Mouse (Mus musculus) embryonic facial prominence, embryonic 11.5 days (tissue): ENCODE measurements at regions not wholly inside any gene's neighbourhood (a gene's known extent, or its start where the extent isn't known, plus 50 kb on each side); places are given as distances from the start of the nearest gene placed in this dataset. TPM values are rescaled to one million over a fixed set of nuclear protein-coding genes. Genes with fewer than 3 reads are reported as not detected.

Source experiments
- ATAC-seq: fragments of 200-750 bp; cut with Nextera tagmentation; replicated peaks from 2 replicates; pipeline ENCODE4 v1.8.0; 2017; ENCODE audit warnings: low read depth; ENCODE audit not compliant: insufficient number of reproducible peaks, low FRiP score, low TSS enrichment
- DNase-seq: peaks from one replicate; pipeline ENCODE4 v3.0.0-alpha.2; 2015; ENCODE audit warnings: low spot score
- H3K27ac ChIP-seq: fragments of 300-500 bp; sonication (generic); replicated peaks from 2 replicates; pipeline ENCODE4 v1.5.1; 2014; ENCODE audit warnings: mild to moderate bottlenecking, low read depth, low read length, control low read depth
- H3K27me3 ChIP-seq: fragments of 300-500 bp; sonication (generic); 2 replicates; pipeline ENCODE4 v1.6.1; 2014; ENCODE audit warnings: mild to moderate bottlenecking, low read length, moderate library complexity, mixed read lengths; ENCODE audit not compliant: control insufficient read depth, insufficient read depth
- H3K36me3 ChIP-seq: fragments of 300-500 bp; sonication (generic); replicated peaks from 2 replicates; pipeline ENCODE4 v1.6.1; 2014; ENCODE audit warnings: low read depth, mild to moderate bottlenecking, low read length, moderate library complexity, mixed read lengths; ENCODE audit not compliant: control insufficient read depth, insufficient read depth
- H3K4me1 ChIP-seq: fragments of 300-500 bp; sonication (generic); 2 replicates; pipeline ENCODE4 v1.6.1; 2014; ENCODE audit warnings: low read length, mixed read lengths; ENCODE audit not compliant: control insufficient read depth, insufficient read depth
- H3K4me2 ChIP-seq: fragments of 300-500 bp; sonication (generic); 2 replicates; pipeline ENCODE4 v1.6.1; 2014; ENCODE audit warnings: low read depth, mild to moderate bottlenecking, control low read depth, low read length, moderate library complexity
- H3K4me3 ChIP-seq: fragments of 300-500 bp; sonication (generic); 2 replicates; pipeline ENCODE4 v1.5.1; 2014; ENCODE audit warnings: low read depth, low read length, control low read depth
- H3K9ac ChIP-seq: fragments of 300-500 bp; sonication (generic); replicated peaks from 2 replicates; pipeline ENCODE4 v1.6.1; 2014; ENCODE audit warnings: mild to moderate bottlenecking, control low read depth, low read length
- H3K9me3 ChIP-seq: fragments of 300-500 bp; sonication (generic); replicated peaks from 2 replicates; pipeline ENCODE4 v1.6.1; 2016; ENCODE audit warnings: mild to moderate bottlenecking, low read length, inconsistent platforms, mixed read lengths; ENCODE audit not compliant: control insufficient read depth
- WGBS: fragments of 180-500 bp; shearing (Covaris S2); extraction: QIAGEN DNeasy Blood & Tissue Kit; methylation state at CpG from one replicate; pipeline ENCODE4 v1.1.7; 2014; 5-methylcytosine and 5-hydroxymethylcytosine counted together
- microRNA-seq: library from miRNA; unstranded; fragments of <30 nt; microRNA quantifications from one replicate; pipeline ENCODE4, GENCODE M21; 2016; ENCODE audit warnings: borderline number of aligned reads

GRCm38 (mm10) chr12:94862720-94863119 is 829.3 kb upstream of the Flrt2 start:
- ATAC-seq: no peak
- no peak overlapping the region for H3K9ac ChIP-seq
- no peaks in the 10 kb centered on the region for H3K36me3 ChIP-seq

DNA sequence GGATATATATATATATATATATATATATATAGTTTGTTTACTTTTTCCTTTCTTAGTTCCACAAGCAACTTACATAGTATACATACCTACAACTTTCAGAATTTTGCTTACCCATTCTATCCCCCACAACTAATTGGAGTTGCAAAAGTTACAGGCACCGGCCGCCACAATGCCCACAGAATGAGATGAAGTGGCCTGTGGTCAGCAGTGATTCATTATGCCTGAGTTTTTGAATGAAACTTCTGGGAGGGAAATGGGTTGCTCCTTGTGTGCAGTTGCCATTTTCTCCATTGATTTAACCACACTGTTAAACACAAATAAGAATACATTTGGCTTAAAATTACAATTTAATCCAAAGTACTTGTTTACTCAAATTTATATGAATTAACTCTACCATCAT is 781.2 kb upstream of the Flrt2 start:
- Histone ChIP-seq H3K27me3 (no peaks in the 10 kb centered on the region), H3K9ac (no peak overlapping the region), H3K4me2 (no peak overlapping the region), H3K27ac (no peak overlapping the region), H3K4me1 (no peaks in the 10 kb centered on the region), H3K9me3 (no peaks in the 10 kb centered on the region), H3K4me3 (no peak overlapping the region), H3K36me3 (no peaks in the 10 kb centered on the region)
- no peak for DNase-seq
- 82% methylated on average over 2 of the region's 2 CpGs for WGBS
- ATAC-seq: no peak

More at GRCm38 (mm10) chr12:94862720-94863119, 829.3 kb upstream of the Flrt2 start:
- Histone ChIP-seq H3K4me1 (no peaks in the 10 kb centered on the region), H3K27me3 (no peaks in the 10 kb centered on the region), H3K9me3 (no peaks in the 10 kb centered on the region), H3K27ac (no peak overlapping the region), H3K4me2 (no peak overlapping the region), H3K4me3 (no peak overlapping the region)
- DNase-seq: no peak

DNA sequence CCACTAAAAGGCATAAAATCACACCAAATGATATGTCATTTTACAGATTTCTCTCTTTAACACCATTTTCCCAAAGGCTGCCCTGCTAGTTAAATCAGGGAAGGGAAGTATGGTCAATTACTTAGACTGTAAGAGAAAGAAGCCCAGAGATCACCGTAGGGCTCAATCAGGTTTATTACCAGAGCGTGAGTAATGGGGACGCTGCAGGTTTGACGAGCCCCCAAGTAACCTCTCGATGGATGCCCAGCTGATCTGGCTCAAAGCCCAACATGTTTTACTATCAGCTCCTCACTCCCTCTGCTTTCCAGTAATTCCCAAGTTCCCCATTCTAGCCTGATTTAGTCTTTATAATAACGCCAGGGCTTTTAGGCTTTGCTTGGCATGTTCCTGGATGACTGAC is 749.0 kb upstream of the Flrt2 start:
- no peak for ATAC-seq
- Histone ChIP-seq H3K4me3 (no peak overlapping the region), H3K4me2 (no peak overlapping the region), H3K27ac (no peak overlapping the region), H3K9ac (no peak overlapping the region), H3K27me3 (no peaks in the 10 kb centered on the region), H3K4me1 (no peaks in the 10 kb centered on the region), H3K36me3 (no peaks in the 10 kb centered on the region), H3K9me3 (no peaks in the 10 kb centered on the region)
- DNase-seq: no peak
- WGBS: 88% methylated on average over 6 of the region's 6 CpGs

Small RNAs in the stretch of these regions (microRNA-seq; reads per million reads assigned to microRNA genes)
- gene Mir8099-2: not detected
